In the genomic region with DNA sequence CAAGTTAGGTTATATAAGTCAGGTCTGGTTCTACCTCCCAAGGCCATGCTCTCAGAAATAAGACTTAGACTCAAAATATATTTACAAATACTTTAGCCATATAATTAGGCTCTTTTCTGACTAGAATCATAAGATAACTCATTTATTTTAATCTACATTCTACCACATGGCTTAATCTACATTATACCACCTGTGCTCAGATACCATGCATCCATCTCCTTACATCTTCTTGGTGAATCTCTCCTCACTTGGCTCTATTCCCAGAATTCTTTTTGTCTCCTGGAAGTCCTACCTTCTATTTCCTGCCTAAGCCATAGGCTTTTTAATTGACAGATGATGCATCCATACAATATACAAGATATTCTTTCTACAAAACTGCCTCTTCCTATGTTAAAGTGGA, we compare ENCODE assay signal across 30 mouse cellular contexts.
"Had no signal": no experiment of that assay in that cellular context is flagged by ENCODE, and none has a peak within 500 bp of the region (broad histone marks: within the 10 kb centered on the region; RNA-seq: fewer than 3 reads in every experiment).

No protein-coding gene starts in this region.

- H3K9me3 ChIP-seq: heart, embryonic 12.5 days; heart, embryonic 13.5 days; heart, embryonic 15.5 days; hindbrain, embryonic 10.5 days; hindbrain, embryonic 12.5 days; hindbrain, embryonic 13.5 days; hindbrain, embryonic 15.5 days; intestine, embryonic 15.5 days; kidney, embryonic 15.5 days had no signal

- H3K9ac ChIP-seq: heart, embryonic 12.5 days; heart, embryonic 13.5 days; heart, embryonic 15.5 days; hindbrain, embryonic 12.5 days; hindbrain, embryonic 13.5 days; hindbrain, embryonic 14.5 days; hindbrain, embryonic 15.5 days; intestine, embryonic 15.5 days; kidney, embryonic 15.5 days had no signal

- H3K27me3 ChIP-seq: heart, embryonic 12.5 days; heart, embryonic 13.5 days; heart, embryonic 15.5 days; hindbrain, embryonic 12.5 days; hindbrain, embryonic 13.5 days; hindbrain, embryonic 15.5 days; intestine, embryonic 15.5 days; kidney, embryonic 15.5 days had no signal

- H3K4me1 ChIP-seq: heart, embryonic 12.5 days; heart, embryonic 15.5 days; hindbrain, embryonic 10.5 days; hindbrain, embryonic 12.5 days; hindbrain, embryonic 13.5 days; hindbrain, embryonic 15.5 days; intestine, embryonic 15.5 days; kidney, embryonic 15.5 days had no signal

- DNase-seq: heart, postnatal 10 days; heart, postnatal 14 days; heart, postnatal 36 days; heart, postnatal 4 days; kidney, adult 11 months; kidney, adult 18-20 months; kidney, adult 2 months; kidney, adult 8-10 months; kidney, adult 9 months; kidney, postnatal 10 days; kidney, postnatal 14 days; kidney, postnatal 25 days; kidney, postnatal 36 days; kidney, postnatal 4 days; layer of hippocampus, adult 9-11 months; layer of hippocampus, postnatal 36 days had no signal

- H3K27ac ChIP-seq: heart, embryonic 13.5 days; heart, embryonic 15.5 days; hindbrain, embryonic 10.5 days; hindbrain, embryonic 12.5 days; hindbrain, embryonic 13.5 days; hindbrain, embryonic 14.5 days; hindbrain, embryonic 15.5 days; hindbrain, postnatal 0 days; intestine, embryonic 15.5 days; kidney, embryonic 15.5 days; kidney, postnatal 0 days; left cerebral cortex, adult 2 months had no signal

- H3K36me3 ChIP-seq: heart, embryonic 12.5 days; heart, embryonic 13.5 days; heart, embryonic 15.5 days; hindbrain, embryonic 10.5 days; hindbrain, embryonic 12.5 days; hindbrain, embryonic 13.5 days; hindbrain, embryonic 15.5 days; intestine, embryonic 15.5 days; kidney, embryonic 15.5 days had no signal

- H3K4me3 ChIP-seq: heart, embryonic 12.5 days; heart, embryonic 13.5 days; heart, embryonic 15.5 days; hindbrain, embryonic 10.5 days; hindbrain, embryonic 12.5 days; hindbrain, embryonic 13.5 days; hindbrain, embryonic 15.5 days; intestine, embryonic 15.5 days; kidney, embryonic 15.5 days; layer of hippocampus, adult 2 months; left cerebral cortex, adult 2 months had no signal
